Mouse (Mus musculus) intestine, embryonic 14.5 days (tissue): Measurements from ENCODE around the gene Mbnl1. TPM values are rescaled to one million over a fixed set of nuclear protein-coding genes. Genes with fewer than 3 reads are reported as not detected.

Source experiments
- ATAC-seq: fragments of 200-750 bp; cut with Nextera tagmentation; replicated peaks from 2 replicates; pipeline ENCODE4 v1.8.0; 2017; ENCODE audit warnings: low read depth, moderate number of reproducible peaks, moderate TSS enrichment, moderate library complexity; ENCODE audit not compliant: low FRiP score, low TSS enrichment
- DNase-seq: peaks from one replicate; pipeline ENCODE4 v3.0.0-alpha.2; 2018; ENCODE audit warnings: low spot score
- H3K27ac ChIP-seq: fragments of 300-500 bp; sonication (generic); 2 replicates; pipeline ENCODE4 v1.5.1; 2014; ENCODE audit warnings: low read depth, mild to moderate bottlenecking, control low read depth
- H3K27me3 ChIP-seq: fragments of 300-500 bp; sonication (generic); replicated peaks from 2 replicates; pipeline ENCODE4 v1.6.1; 2014; ENCODE audit warnings: low read length, control low read depth; ENCODE audit not compliant: control insufficient read depth, insufficient read depth
- H3K36me3 ChIP-seq: fragments of 300-500 bp; sonication (generic); 2 replicates; pipeline ENCODE4 v1.6.1; 2014; ENCODE audit warnings: low read length, control low read depth; ENCODE audit not compliant: control insufficient read depth, insufficient read depth
- H3K4me1 ChIP-seq: fragments of 300-500 bp; sonication (generic); replicated peaks from 2 replicates; pipeline ENCODE4 v1.6.1; 2014; ENCODE audit warnings: low read length, control low read depth, mixed read lengths; ENCODE audit not compliant: control insufficient read depth, insufficient read depth
- H3K4me2 ChIP-seq: fragments of 300-500 bp; sonication (generic); 2 replicates; pipeline ENCODE4 v1.6.1; 2014; ENCODE audit warnings: low read length
- H3K4me3 ChIP-seq: fragments of 300-500 bp; sonication (generic); 2 replicates; pipeline ENCODE4 v1.5.1; 2014; ENCODE audit warnings: low read depth, low read length, control low read depth, mixed read lengths
- H3K9ac ChIP-seq: fragments of 300-500 bp; sonication (generic); 2 replicates; pipeline ENCODE4 v1.6.1; 2014; ENCODE audit warnings: mild to moderate bottlenecking, low read length
- H3K9me3 ChIP-seq: fragments of 300-500 bp; sonication (generic); 2 replicates; pipeline ENCODE4 v1.6.1; 2016; ENCODE audit warnings: low read length, control low read depth; ENCODE audit not compliant: control insufficient read depth
- WGBS: fragments of 180-500 bp; shearing (Covaris S2); extraction: QIAGEN DNeasy Blood & Tissue Kit; methylation state at CpG from one replicate; pipeline ENCODE4 v1.1.7; 2014; 5-methylcytosine and 5-hydroxymethylcytosine counted together
- polyA plus RNA-seq: library from polyadenylated mRNA; unstranded; fragments of >200 nt; fragmentation: Nextera tagmentation; extraction: Ambion mirVana; gene quantifications from 2 replicates; pipeline ENCODE4 v1.2.1, GENCODE M21; 2014

Gene Mbnl1
- polyA plus RNA-seq, 1 experiment from 2014 or later = 141 TPM

GRCm38 (mm10) chr3:60631754-60632153 lies 159.1 kb downstream of the Mbnl1 start:
- DNase-seq (no peak), ATAC-seq (0 out of 2 replicates have a peak, but pooled peaks have one; percentile 36)
- Histone ChIP-seq H3K4me1 (no peaks in the 10 kb centered on the region), H3K9me3 (no peaks in the 10 kb centered on the region), H3K4me2 (no peak overlapping the region), H3K4me3 (no peak overlapping the region), H3K27ac (no peak overlapping the region), H3K36me3 (peaks cover 22% of the 10 kb centered on the region), H3K27me3 (no peaks in the 10 kb centered on the region), H3K9ac (no peak overlapping the region)
- 89% methylated on average over 5 of the region's 5 CpGs for WGBS

DNA sequence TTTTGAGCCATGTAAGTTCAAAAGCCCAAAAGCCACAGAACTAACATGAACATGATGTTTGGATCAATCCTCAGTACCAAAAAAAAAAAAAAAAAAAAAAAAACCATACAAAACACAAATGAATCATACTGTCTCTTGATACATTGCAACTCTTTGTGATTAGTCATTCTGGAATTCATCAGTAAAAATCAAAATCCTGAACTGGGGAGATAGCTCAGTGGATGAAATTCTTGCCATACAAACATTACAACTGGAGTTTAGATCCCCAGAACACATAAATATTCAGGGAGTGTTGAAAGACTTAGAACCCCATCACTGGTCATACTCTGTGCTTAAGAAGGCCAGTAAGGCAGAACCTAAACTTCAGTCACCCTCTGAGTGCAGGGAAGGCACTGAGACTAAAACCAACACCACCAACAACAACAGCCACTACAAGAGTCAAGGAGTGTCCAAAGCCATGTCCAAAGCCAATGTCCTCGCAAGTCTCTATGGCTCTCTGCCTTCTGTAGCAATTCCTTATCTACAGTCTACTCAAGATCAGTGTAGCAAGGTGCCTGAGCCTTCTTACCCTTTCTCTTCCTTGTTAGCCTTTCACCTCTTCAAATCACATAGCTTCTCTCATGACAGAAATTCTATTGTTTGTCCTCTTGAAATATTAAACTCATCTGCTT lies 160.3 kb downstream of the Mbnl1 start:
- ATAC-seq = no peak

GRCm38 (mm10) chr3:60638530-60638929 lies 165.9 kb downstream of the Mbnl1 start:
- H3K27me3 ChIP-seq = no peaks in the 10 kb centered on the region
- DNase-seq (no peak), ATAC-seq (no peak)
- H3K4me1 ChIP-seq = no peaks in the 10 kb centered on the region
- 38% methylated on average over 3 of the region's 3 CpGs for WGBS
- no peaks in the 10 kb centered on the region for H3K9me3 ChIP-seq
- H3K27ac ChIP-seq = 0 out of 2 replicates have a peak overlapping the region, but pooled peaks have one; percentile 33
- H3K9ac ChIP-seq = no peak overlapping the region
- H3K4me3 ChIP-seq = no peak overlapping the region
- no peak overlapping the region for H3K4me2 ChIP-seq
- H3K36me3 ChIP-seq = no peaks in the 10 kb centered on the region

More for the DNA sequence above, 160.3 kb downstream of the Mbnl1 start:
- Histone ChIP-seq H3K4me3 (no peak overlapping the region), H3K36me3 (peaks cover 14% of the 10 kb centered on the region), H3K4me2 (no peak overlapping the region), H3K9me3 (no peaks in the 10 kb centered on the region), H3K27me3 (no peaks in the 10 kb centered on the region), H3K27ac (no peak overlapping the region), H3K4me1 (no peaks in the 10 kb centered on the region), H3K9ac (no peak overlapping the region)
- WGBS = 100% methylated on average over 1 of the region's 1 CpGs
- DNase-seq = no peak

DNA sequence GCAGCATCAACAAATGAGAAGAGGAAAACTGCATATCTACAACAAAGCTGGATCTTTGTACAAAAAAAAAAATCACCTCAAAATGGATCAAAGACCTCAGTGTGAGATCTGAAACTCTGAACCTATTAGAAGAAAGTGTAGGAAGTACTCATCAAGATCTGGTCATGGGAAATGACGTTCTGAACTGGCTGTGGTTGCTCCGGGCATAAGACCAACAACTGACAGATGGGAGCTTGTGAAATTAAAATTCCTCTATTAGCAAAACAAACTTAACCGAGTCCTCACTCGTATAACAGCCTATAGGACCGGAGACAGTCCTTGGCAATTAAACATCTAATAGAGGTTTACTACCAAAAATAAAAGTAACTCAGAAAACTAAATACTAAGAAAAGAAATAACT lies 166.5 kb downstream of the Mbnl1 start:
- Histone ChIP-seq H3K27ac (no peak overlapping the region), H3K27me3 (no peaks in the 10 kb centered on the region), H3K9me3 (no peaks in the 10 kb centered on the region), H3K4me1 (no peaks in the 10 kb centered on the region), H3K4me3 (no peak overlapping the region), H3K9ac (no peak overlapping the region), H3K36me3 (no peaks in the 10 kb centered on the region), H3K4me2 (no peak overlapping the region)
- ATAC-seq = no peak
- 52% methylated on average over 5 of the region's 5 CpGs for WGBS
- no peak for DNase-seq

DNA sequence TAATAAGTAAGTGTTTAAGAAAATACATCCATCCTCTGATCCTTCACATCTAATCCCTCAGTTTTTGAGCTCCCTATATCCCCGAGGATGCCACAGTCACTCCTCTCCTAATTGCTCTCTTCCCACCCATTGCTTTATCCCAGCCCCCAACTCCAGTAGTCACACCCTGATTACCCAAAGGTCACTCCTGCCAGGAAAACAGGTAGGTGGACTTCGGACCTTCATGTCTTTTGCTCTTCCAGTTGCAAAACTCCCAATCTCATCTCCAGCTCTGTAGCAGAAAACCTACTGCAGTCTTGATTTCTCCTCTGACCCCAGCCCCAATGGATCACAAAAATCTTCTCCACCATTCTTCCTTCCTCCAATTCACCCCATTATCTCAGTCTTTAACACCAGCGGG lies 169.6 kb downstream of the Mbnl1 start:
- no peak for ATAC-seq
- Histone ChIP-seq H3K4me3 (no peak overlapping the region), H3K27me3 (no peaks in the 10 kb centered on the region), H3K4me1 (no peaks in the 10 kb centered on the region), H3K36me3 (no peaks in the 10 kb centered on the region), H3K9ac (no peak overlapping the region), H3K9me3 (no peaks in the 10 kb centered on the region), H3K27ac (no peak overlapping the region), H3K4me2 (no peak overlapping the region)
- no peak for DNase-seq
- WGBS = 91% methylated on average over 3 of the region's 3 CpGs

DNA sequence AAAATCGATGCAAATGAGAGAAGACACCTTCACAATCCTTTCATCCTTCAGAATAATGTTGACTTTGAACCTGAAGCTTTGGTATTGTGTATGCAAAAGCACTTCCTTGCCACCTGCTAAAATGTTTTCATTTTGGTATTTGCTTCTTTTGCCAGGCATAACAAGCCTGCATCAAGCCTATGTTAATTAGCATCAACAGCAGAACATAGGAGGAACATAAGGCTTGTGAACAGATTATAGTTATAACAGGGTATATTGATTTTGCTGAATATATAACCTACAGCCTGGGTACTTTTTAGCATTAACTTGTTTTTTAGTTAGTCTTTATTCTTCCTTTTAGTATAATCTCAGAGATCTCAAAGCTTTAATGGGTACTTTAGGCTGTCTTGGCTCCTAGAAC lies 172.9 kb downstream of the Mbnl1 start:
- ATAC-seq = no peak
- Histone ChIP-seq H3K4me2 (no peak overlapping the region), H3K4me3 (no peak overlapping the region), H3K36me3 (no peaks in the 10 kb centered on the region), H3K27ac (no peak overlapping the region), H3K9ac (no peak overlapping the region), H3K27me3 (no peaks in the 10 kb centered on the region), H3K9me3 (no peaks in the 10 kb centered on the region), H3K4me1 (no peaks in the 10 kb centered on the region)
- 84% methylated on average over 1 of the region's 1 CpGs for WGBS
- no peak for DNase-seq

GRCm38 (mm10) chr3:60648293-60648692 lies 175.7 kb downstream of the Mbnl1 start:
- H3K36me3 ChIP-seq = no peaks in the 10 kb centered on the region

DNA sequence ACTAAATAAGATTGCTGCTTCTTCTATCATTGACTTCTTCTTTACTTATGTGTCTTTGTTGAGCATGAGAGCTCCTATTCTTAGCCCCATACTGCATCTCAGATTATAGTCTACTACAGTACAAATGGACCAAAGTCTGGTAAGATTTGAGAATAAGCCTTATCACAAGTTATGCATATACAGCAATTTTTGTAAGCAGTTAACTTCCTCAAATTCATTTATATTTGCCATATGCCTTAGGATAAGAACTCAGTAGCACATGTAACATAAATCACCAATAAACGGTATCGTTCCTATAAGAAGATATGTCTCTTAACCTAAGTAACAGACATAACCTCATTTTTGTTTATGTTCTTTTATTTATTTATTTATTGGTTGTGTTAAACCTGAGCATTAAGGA lies 188.1 kb downstream of the Mbnl1 start:
- no peak overlapping the region for H3K4me3 ChIP-seq
- no peak overlapping the region for H3K4me2 ChIP-seq
- no peak overlapping the region for H3K9ac ChIP-seq
- H3K27me3 ChIP-seq = no peaks in the 10 kb centered on the region
- 92% methylated on average over 2 of the region's 2 CpGs for WGBS
- ATAC-seq (no peak), DNase-seq (no peak)
- H3K4me1 ChIP-seq = no peaks in the 10 kb centered on the region
- no peaks in the 10 kb centered on the region for H3K36me3 ChIP-seq
- no peak overlapping the region for H3K27ac ChIP-seq
- H3K9me3 ChIP-seq = no peaks in the 10 kb centered on the region

More at GRCm38 (mm10) chr3:60648293-60648692, 175.7 kb downstream of the Mbnl1 start:
- H3K9me3 ChIP-seq = no peaks in the 10 kb centered on the region
- H3K27me3 ChIP-seq = no peaks in the 10 kb centered on the region
- no peaks in the 10 kb centered on the region for H3K4me1 ChIP-seq
- H3K9ac ChIP-seq = no peak overlapping the region
- no peak overlapping the region for H3K27ac ChIP-seq
- DNase-seq = no peak
- no peak overlapping the region for H3K4me3 ChIP-seq
- no peak overlapping the region for H3K4me2 ChIP-seq
- ATAC-seq = no peak
- 83% methylated on average over 1 of the region's 1 CpGs for WGBS
